Mouse (Mus musculus) c-Kit-positive CD71-positive TER-119-negative erythroid progenitor cells, embryonic 14.5 days (primary cell): ENCODE data around the gene Creld1.

Source experiments
- DNase-seq: peaks from one replicate; pipeline ENCODE4 v3.0.0-alpha.2; 2013; ENCODE audit warnings: low read depth

The Creld1 gene

GRCm38 (mm10) chr6:113483100-113483615 is at the start of gene Creld1:
Gene Creld1 (plus strand): TSS chr6:113483297.
- peak; percentile 98 for DNase-seq

DNA sequence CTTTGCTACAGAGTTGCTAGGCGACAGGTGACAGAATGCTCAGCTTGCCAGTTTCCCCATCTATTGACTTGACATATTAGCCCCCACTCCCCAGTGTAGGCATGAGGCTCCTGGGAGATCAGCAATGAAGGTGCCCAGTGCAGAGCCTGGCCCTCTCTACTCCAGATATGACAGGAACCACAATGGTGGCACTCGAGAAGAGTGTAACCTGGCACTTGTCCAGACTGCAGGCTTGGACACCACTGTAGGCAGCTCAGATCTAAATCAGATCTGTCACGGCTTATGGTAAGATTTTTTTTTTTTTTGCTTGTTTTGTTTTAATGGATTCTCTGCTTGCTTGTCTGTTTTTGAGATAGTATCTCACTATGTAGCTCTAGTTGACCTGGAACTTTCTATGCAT is 49.4 kb upstream of the Creld1 start:
- no peak for DNase-seq

GRCm38 (mm10) chr6:113434691-113435090 is 48.4 kb upstream of the Creld1 start:
- no peak for DNase-seq

GRCm38 (mm10) chr6:113435664-113436205 is 47.4 kb upstream of the Creld1 start, which contains the start of gene Cidec:
Gene Cidec (minus strand): TSS chr6:113435760.
- no peak for DNase-seq

DNA sequence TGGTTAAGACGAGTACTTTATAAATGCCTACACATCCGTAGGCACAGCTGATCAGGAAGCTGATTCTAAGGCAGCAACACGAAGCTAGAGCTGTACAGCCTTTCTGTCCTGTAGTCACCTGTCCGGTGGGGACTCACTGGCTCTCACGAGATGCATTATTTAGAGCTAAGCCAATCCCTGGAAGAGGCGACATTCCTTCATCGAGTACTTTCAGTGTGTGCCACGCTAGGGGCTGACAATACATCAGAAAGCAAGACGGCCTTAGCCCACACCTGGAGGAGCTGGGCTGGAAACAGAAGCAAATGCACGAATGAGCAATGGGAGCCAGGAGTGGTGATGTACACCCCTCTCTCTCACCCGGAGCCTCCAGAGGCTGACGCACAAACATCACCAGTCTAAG is 46.0 kb upstream of the Creld1 start:
- no peak for DNase-seq

DNA sequence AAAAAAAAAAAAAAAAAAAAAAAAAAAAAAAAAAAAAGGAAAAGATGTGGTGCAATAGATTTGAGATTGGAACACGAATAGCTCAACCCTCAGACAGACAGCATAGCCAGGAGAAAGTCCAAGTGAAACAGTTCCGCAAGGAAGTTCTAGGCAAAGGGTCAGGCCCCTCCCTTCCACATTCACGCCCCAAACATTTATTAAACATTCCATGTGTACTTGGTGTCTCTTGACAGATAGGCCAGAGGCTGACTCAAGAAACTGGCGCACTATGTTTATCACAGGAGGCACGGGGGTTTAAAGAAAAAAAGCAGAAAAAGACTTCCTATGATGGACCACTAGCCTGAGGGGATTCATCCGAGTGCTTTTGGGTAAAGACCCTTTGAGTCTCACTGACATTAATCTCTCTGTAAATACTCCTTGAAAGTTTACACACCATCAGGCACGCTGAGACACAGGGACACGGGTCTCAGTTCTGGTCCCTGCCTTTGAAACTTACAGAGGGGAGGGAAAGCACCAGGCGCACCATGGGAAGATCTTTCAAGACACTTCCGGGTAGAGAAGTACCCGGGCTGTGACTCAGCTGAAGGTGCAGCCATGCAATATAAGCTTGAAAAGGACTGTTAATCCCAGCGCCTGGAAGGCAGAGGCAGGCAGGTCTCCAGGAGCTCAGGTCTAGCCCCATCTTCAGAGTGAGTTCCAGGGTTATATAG is 44.2 kb upstream of the Creld1 start:
- no peak for DNase-seq

GRCm38 (mm10) chr6:113440686-113441085 is 42.4 kb upstream of the Creld1 start:
- no peak for DNase-seq

DNA sequence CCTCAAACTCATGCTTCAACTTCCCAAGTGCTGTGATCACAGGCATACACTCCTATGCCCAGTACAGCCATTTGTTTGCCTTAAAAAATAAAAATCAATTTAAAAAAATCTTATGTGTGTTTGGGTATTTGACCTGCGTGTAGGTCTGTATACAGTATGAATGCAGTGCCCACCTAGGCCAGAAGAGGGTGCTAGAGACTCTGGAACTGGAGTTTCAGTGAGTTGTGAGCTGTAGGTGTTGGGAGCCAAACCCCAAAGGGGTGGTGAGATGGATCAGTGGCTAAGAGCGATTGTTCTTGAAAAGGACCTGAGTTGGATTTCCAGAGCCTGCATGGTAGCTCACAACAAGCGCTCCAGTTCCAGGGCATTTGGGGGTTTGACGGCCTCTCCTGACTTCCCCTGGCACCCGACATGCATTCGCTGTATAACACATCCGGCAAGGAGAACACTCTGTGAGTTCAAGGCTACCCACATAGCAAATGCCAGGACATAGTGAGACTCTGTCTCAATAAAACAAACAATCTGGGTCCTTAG is 41.9 kb upstream of the Creld1 start:
- DNase-seq = peak; percentile 83

- no peak for DNase-seq
These were observed 41.0 kb upstream of the Creld1 start for GRCm38 (mm10) chr6:113442087-113442441.

DNA sequence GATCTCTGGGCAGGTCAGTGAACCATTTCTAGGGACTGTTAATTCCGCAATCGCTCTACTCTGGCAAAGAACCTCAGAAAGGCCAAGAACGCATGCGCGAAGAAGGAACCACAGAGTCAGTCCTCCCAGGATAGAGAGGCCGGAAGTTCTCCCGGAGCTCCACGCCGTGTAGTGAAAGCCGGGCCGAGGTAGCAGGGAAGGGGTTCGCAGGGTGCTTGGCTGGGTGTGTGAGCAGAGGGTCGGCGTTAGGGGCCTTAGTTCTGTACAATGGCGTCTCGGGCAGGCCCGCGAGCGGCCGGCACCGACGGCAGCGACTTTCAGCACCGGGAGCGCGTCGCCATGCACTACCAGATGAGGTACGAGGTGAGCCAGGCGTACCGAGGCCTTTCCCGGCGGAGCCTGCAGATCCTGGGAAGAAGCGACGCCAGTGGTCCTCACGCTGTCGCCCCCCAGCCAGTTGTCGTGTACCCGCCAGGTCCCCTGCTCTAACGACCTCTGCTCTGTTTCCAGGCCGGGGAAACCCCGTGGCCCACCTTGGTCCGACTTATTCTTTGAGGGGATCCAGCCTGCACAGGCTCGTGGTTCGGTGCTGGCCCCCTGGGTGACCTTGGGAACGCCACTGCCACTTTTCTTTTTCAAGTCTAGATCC is 40.5 kb upstream of the Creld1 start, which contains the start of gene Jagn1:
TSS of gene Jagn1 (plus strand) at position 128 of the 649 bp plus-strand sequence.
- DNase-seq = peak; percentile 96

DNA sequence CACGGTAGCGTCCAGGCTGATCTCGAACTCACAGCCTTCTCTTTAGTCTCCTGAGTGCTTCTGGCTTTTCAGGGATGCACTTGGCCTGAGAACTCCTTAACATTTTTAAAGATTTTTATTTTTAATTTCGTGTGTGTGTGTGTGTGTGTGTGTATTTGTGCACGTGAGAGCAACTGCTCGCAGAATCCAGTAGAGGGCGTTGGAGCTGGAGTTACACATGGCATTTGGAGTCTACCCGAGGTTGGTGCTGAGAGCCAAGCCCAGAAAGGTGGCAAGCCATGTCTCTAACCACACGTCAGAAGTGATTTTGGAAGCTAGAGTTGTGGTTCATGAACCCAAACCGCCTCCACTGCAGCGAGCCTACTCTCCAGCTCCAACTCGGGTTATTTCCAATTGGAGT is 40.0 kb upstream of the Creld1 start:
- peak; percentile 31 for DNase-seq

GRCm38 (mm10) chr6:113444207-113444965 is 38.7 kb upstream of the Creld1 start:
- DNase-seq = no peak

DNA sequence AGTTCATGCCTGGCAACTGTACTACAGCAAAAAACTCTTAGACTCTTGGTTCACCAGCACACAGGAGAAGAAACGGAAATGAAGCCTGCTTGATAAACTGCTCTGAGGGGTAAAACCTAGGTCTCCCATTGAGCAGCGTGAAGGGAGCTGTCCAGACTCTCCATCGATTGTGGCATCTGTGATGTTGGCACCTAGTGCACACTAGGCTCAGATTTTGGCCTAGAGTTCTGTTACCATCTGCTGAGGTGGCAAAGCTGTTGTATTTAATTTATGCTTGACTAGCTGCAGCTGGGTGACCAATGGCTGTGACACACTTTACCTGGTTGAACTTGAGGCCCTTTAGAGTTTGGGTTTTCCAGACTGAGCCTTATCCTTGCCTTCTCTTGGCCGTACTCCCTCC is 35.5 kb upstream of the Creld1 start:
- DNase-seq = no peak

- DNase-seq = no peak
These were observed 31.3 kb upstream of the Creld1 start for GRCm38 (mm10) chr6:113451839-113452238.

GRCm38 (mm10) chr6:113455007-113455406 is 28.1 kb upstream of the Creld1 start:
- no peak for DNase-seq

GRCm38 (mm10) chr6:113457952-113458534 is 25.1 kb upstream of the Creld1 start, which contains the start of gene Il17re:
Gene Il17re (plus strand): TSS chr6:113458484.
- no peak for DNase-seq

GRCm38 (mm10) chr6:113458635-113459034 is 24.5 kb upstream of the Creld1 start:
- no peak for DNase-seq

- no peak for DNase-seq
These were observed 19.1 kb upstream of the Creld1 start for GRCm38 (mm10) chr6:113464040-113464439.

DNA sequence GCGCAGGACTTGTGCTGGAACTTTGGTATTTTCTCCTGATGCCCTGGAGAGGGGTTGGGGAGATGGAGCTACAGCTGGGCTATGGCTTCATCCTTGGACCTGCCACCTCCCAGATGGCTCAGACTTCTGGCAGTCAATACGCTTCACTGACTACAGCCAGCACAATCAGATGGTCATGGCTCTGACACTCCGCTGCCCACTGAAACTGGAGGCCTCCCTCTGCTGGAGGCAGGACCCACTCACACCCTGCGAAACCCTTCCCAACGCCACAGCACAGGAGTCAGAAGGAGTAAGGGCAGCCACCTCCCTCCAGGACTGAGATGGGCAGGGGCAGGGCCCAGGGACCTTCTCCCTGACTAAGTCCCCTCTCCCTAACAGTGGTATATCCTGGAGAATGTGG is 17.5 kb upstream of the Creld1 start:
- no peak for DNase-seq

DNA sequence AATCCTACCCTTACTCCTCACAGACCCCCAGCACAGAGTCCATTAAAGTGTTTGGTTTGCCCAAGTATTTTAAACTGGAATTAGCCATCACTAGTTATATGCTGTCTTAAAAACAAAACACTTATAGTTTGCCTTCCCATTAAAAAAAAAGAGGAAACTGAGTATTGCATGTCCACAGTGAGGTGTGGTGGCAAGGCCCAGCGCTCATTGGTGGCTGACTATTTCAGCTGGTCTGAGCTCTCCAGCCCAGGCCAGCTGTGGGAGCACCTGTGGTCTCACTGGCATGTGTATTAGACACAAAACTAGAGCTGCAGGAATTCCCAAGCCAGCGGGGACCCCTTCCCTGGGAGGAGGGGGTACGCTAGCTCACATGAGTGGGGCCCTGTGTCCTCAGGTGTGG is 14.6 kb upstream of the Creld1 start:
- DNase-seq = no peak

DNA sequence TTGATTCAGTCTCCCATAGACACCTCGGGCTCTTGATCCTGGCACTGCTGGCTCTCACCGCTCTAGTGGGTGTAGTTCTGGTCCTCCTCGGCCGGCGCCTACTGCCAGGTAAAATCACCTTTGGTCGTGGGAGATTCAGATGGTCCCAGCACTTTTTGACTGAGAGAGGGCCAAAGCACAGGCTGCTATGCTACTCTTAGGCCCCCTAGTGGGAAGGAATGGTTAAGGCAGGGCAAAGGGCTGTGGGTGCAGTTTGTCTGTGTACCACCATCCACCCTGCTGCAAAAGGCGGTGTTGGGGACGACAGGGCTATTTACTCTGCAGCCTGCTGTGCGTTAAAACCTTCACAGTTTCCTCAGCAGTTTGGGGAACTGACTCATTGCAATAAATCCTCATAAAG is 14.1 kb upstream of the Creld1 start:
- DNase-seq = peak; percentile 53

- DNase-seq = no peak
These were observed 13.7 kb upstream of the Creld1 start for GRCm38 (mm10) chr6:113469432-113469831.
